Mouse (Mus musculus): ENCODE results near the gene Cttnbp2nl. TPM values are rescaled to one million over a fixed set of nuclear protein-coding genes. Genes with fewer than 3 reads are reported as not detected.

Gene Cttnbp2nl
- polyA plus RNA-seq, 1 experiment = 4.2 TPM

GRCm38 (mm10) chr3:105016204-105016603, 36.7 kb downstream of the Cttnbp2nl start:
- Histone ChIP-seq H3K4me3 (ENCODE audit: insufficient read depth, low read depth, low read length) (no peak overlapping the region), H3K36me3 (ENCODE audit: control insufficient read depth, insufficient read depth, low read length) (no peaks in the 10 kb centered on the region), H3K4me1 (ENCODE audit: control insufficient read depth, insufficient read depth, low read length) (no peaks in the 10 kb centered on the region; the same call in 1 of the 2 replicates), H3K27ac (ENCODE audit: insufficient read depth, low read depth, low read length) (no peak overlapping the region), H3K27me3 (replicated peaks; ENCODE audit: control insufficient read depth, insufficient read depth, low read length) (no peaks in the 10 kb centered on the region)
- WGBS = 62% methylated on average over 7 of the region's 7 CpGs
- DNase-seq = no peak
- no peak for TF ChIP-seq CTCF (conservative IDR thresholded peaks at IDR 0.05; ENCODE audit: insufficient read depth, insufficient read length, low read depth, low read length)
- no peak for TF ChIP-seq POLR2A (IDR thresholded peaks at IDR 0.05; ENCODE audit: low read depth, low read length)

GRCm38 (mm10) chr3:105014908-105015307, 38.0 kb downstream of the Cttnbp2nl start:
- Histone ChIP-seq H3K4me3 (ENCODE audit: insufficient read depth, low read depth, low read length) (no peak overlapping the region), H3K27me3 (replicated peaks; ENCODE audit: control insufficient read depth, insufficient read depth, low read length) (no peaks in the 10 kb centered on the region), H3K4me1 (ENCODE audit: control insufficient read depth, insufficient read depth, low read length) (no peaks in the 10 kb centered on the region; the same call in 1 of the 2 replicates), H3K27ac (ENCODE audit: insufficient read depth, low read depth, low read length) (no peak overlapping the region), H3K36me3 (ENCODE audit: control insufficient read depth, insufficient read depth, low read length) (no peaks in the 10 kb centered on the region)
- DNase-seq = no peak
- WGBS = 75% methylated on average over 2 of the region's 2 CpGs
- TF ChIP-seq POLR2A (IDR thresholded peaks at IDR 0.05; ENCODE audit: low read depth, low read length) (no peak), CTCF (conservative IDR thresholded peaks at IDR 0.05; ENCODE audit: insufficient read depth, insufficient read length, low read depth, low read length) (no peak)

- Histone ChIP-seq H3K4me3 (ENCODE audit: insufficient read depth, low read depth, low read length) (no peak overlapping the region), H3K36me3 (ENCODE audit: control insufficient read depth, insufficient read depth, low read length) (0 out of 2 replicates have a peak, but pooled peaks cover 1% of the 10 kb centered on the region), H3K27me3 (replicated peaks; ENCODE audit: control insufficient read depth, insufficient read depth, low read length) (no peaks in the 10 kb centered on the region), H3K27ac (ENCODE audit: insufficient read depth, low read depth, low read length) (no peak overlapping the region), H3K4me1 (ENCODE audit: control insufficient read depth, insufficient read depth, low read length) (no peaks in the 10 kb centered on the region; the same call in 1 of the 2 replicates)
- TF ChIP-seq POLR2A (IDR thresholded peaks at IDR 0.05; ENCODE audit: low read depth, low read length) (no peak), CTCF (conservative IDR thresholded peaks at IDR 0.05; ENCODE audit: insufficient read depth, insufficient read length, low read depth, low read length) (no peak)
- DNase-seq = no peak
- WGBS = 89% methylated on average over 7 of the region's 7 CpGs
Measured at GRCm38 (mm10) chr3:105012696-105013313, 40.1 kb downstream of the Cttnbp2nl start.

GRCm38 (mm10) chr3:105011883-105012282, 41.1 kb downstream of the Cttnbp2nl start:
- whole genome bisulfite sequencing = 82% methylated on average over 5 of the region's 5 CpGs

GRCm38 (mm10) chr3:105010681-105011339, 42.1 kb downstream of the Cttnbp2nl start:
- no peak for DNase-seq
- Histone ChIP-seq H3K27me3 (replicated peaks; ENCODE audit: control insufficient read depth, insufficient read depth, low read length) (no peaks in the 10 kb centered on the region), H3K27ac (ENCODE audit: insufficient read depth, low read depth, low read length) (no peak overlapping the region), H3K36me3 (ENCODE audit: control insufficient read depth, insufficient read depth, low read length) (peaks cover 1% of the 10 kb centered on the region; the same call in 1 of the 2 replicates), H3K4me3 (ENCODE audit: insufficient read depth, low read depth, low read length) (no peak overlapping the region), H3K4me1 (ENCODE audit: control insufficient read depth, insufficient read depth, low read length) (no peaks in the 10 kb centered on the region; the same call in 1 of the 2 replicates)
- TF ChIP-seq POLR2A (IDR thresholded peaks at IDR 0.05; ENCODE audit: low read depth, low read length) (no peak), CTCF (conservative IDR thresholded peaks at IDR 0.05; ENCODE audit: insufficient read depth, insufficient read length, low read depth, low read length) (no peak)
- WGBS = 73% methylated on average over 11 of the region's 11 CpGs

More at GRCm38 (mm10) chr3:105011883-105012282, 41.1 kb downstream of the Cttnbp2nl start:
- H3K36me3 ChIP-seq (ENCODE audit: control insufficient read depth, insufficient read depth, low read length) = 0 out of 2 replicates have a peak, but pooled peaks cover 1% of the 10 kb centered on the region
- H3K27me3 ChIP-seq (replicated peaks; ENCODE audit: control insufficient read depth, insufficient read depth, low read length) = no peaks in the 10 kb centered on the region
- no peak overlapping the region for H3K27ac ChIP-seq (ENCODE audit: insufficient read depth, low read depth, low read length)
- TF ChIP-seq POLR2A (IDR thresholded peaks at IDR 0.05; ENCODE audit: low read depth, low read length) (no peak), CTCF (conservative IDR thresholded peaks at IDR 0.05; ENCODE audit: insufficient read depth, insufficient read length, low read depth, low read length) (no peak)
- no peak overlapping the region for H3K4me3 ChIP-seq (ENCODE audit: insufficient read depth, low read depth, low read length)
- DNase-seq = no peak
- H3K4me1 ChIP-seq (ENCODE audit: control insufficient read depth, insufficient read depth, low read length) = no peaks in the 10 kb centered on the region; the same call in 1 of the 2 replicates

- peaks cover 1% of the 10 kb centered on the region; the same call in 1 of the 2 replicates for H3K36me3 ChIP-seq (ENCODE audit: control insufficient read depth, insufficient read depth, low read length)
- TF ChIP-seq POLR2A (IDR thresholded peaks at IDR 0.05; ENCODE audit: low read depth, low read length) = no peak
- TF ChIP-seq CTCF (conservative IDR thresholded peaks at IDR 0.05; ENCODE audit: insufficient read depth, insufficient read length, low read depth, low read length) = no peak
Measured at GRCm38 (mm10) chr3:105008070-105008469, 44.9 kb downstream of the Cttnbp2nl start.

GRCm38 (mm10) chr3:105006101-105006500, 46.8 kb downstream of the Cttnbp2nl start:
- Histone ChIP-seq H3K4me1 (ENCODE audit: control insufficient read depth, insufficient read depth, low read length) (no peaks in the 10 kb centered on the region), H3K27ac (ENCODE audit: insufficient read depth, low read depth, low read length) (no peak overlapping the region), H3K27me3 (replicated peaks; ENCODE audit: control insufficient read depth, insufficient read depth, low read length) (no peaks in the 10 kb centered on the region), H3K4me3 (ENCODE audit: insufficient read depth, low read depth, low read length) (no peak overlapping the region), H3K36me3 (ENCODE audit: control insufficient read depth, insufficient read depth, low read length) (peaks cover 1% of the 10 kb centered on the region; the same call in 1 of the 2 replicates)
- no peak for DNase-seq
- TF ChIP-seq CTCF (conservative IDR thresholded peaks at IDR 0.05; ENCODE audit: insufficient read depth, insufficient read length, low read depth, low read length) (no peak), POLR2A (IDR thresholded peaks at IDR 0.05; ENCODE audit: low read depth, low read length) (no peak)
- WGBS = 67% methylated on average over 6 of the region's 6 CpGs

More at GRCm38 (mm10) chr3:105008070-105008469, 44.9 kb downstream of the Cttnbp2nl start:
- no peak overlapping the region for H3K4me3 ChIP-seq (ENCODE audit: insufficient read depth, low read depth, low read length)
- H3K4me1 ChIP-seq (ENCODE audit: control insufficient read depth, insufficient read depth, low read length) = no peaks in the 10 kb centered on the region
- H3K27me3 ChIP-seq (replicated peaks; ENCODE audit: control insufficient read depth, insufficient read depth, low read length) = no peaks in the 10 kb centered on the region
- no peak for DNase-seq
- no peak overlapping the region for H3K27ac ChIP-seq (ENCODE audit: insufficient read depth, low read depth, low read length)
- 79% methylated on average over 9 of the region's 9 CpGs for WGBS

Data from kidney, adult 2 months (tissue).